Mouse (Mus musculus) lung, embryonic 16.5 days (tissue): Measurements from ENCODE around the gene Kpna6. TPM values are rescaled to one million over a fixed set of nuclear protein-coding genes. Genes with fewer than 3 reads are reported as not detected.

Source experiments
- microRNA-seq: library from miRNA; unstranded; fragments of <30 nt; microRNA quantifications from one replicate; pipeline ENCODE4, GENCODE M21; 2016
- polyA plus RNA-seq: library from polyadenylated mRNA; unstranded; fragments of >200 nt; fragmentation: Nextera tagmentation; extraction: Ambion mirVana; gene quantifications from 2 replicates; pipeline ENCODE4 v1.2.1, GENCODE M21; 2015

Gene Kpna6
- polyA plus RNA-seq, 1 experiment from 2014 or later = 18.2 TPM

Small RNAs within 50 kb of the gene (microRNA-seq; reads per million reads assigned to microRNA genes)
- not detected for gene Mir7016

Other genes with a start within 250 kb of the Kpna6 start
- 2.7 and 4.1 TPM in 2 replicates for gene Zbtb8b, start 231.9 kb downstream of the Kpna6 start, polyA plus RNA-seq
- 25.5 and 29.2 TPM in 2 replicates for gene Bsdc1, start 211.2 kb downstream of the Kpna6 start, polyA plus RNA-seq
- not detected in 2 replicates for gene Tssk3, start 181.7 kb downstream of the Kpna6 start, polyA plus RNA-seq
- not detected in 2 replicates for gene Fam229a, start 181.6 kb downstream of the Kpna6 start, polyA plus RNA-seq
- gene Marcksl1, start 159.2 kb downstream of the Kpna6 start, polyA plus RNA-seq = 506 and 544 TPM in 2 replicates
- 243 and 247 TPM in 2 replicates for gene Hdac1, start 130.1 kb downstream of the Kpna6 start, polyA plus RNA-seq
- 10.7 and 26.5 TPM in 2 replicates for gene Lck, start 99.1 kb downstream of the Kpna6 start, polyA plus RNA-seq
- gene Fam167b, start 94.2 kb downstream of the Kpna6 start, polyA plus RNA-seq = 5.3 and 6.3 TPM in 2 replicates
- gene Eif3i, start 72.1 kb downstream of the Kpna6 start, polyA plus RNA-seq = 229 and 231 TPM in 2 replicates
- 190 and 198 TPM in 2 replicates for gene Tmem234, start 72.1 kb downstream of the Kpna6 start, polyA plus RNA-seq
- 3.8 TPM in 2 replicates for gene Dcdc2b, start 58.5 kb downstream of the Kpna6 start, polyA plus RNA-seq
- 29.3 and 29.7 TPM in 2 replicates for gene Iqcc, start 53.7 kb downstream of the Kpna6 start, polyA plus RNA-seq
- 65.8 and 71.1 TPM in 2 replicates for gene Ccdc28b, start 48.8 kb downstream of the Kpna6 start, polyA plus RNA-seq
- 80.4 and 82.6 TPM in 2 replicates for gene Txlna, start 31.7 kb downstream of the Kpna6 start, polyA plus RNA-seq
- gene Tmem39b, start 24.1 kb upstream of the Kpna6 start, polyA plus RNA-seq = 10.5 and 13.4 TPM in 2 replicates
- 84.3 and 93.1 TPM in 2 replicates for gene Khdrbs1, start 69.5 kb upstream of the Kpna6 start, polyA plus RNA-seq
- 302 and 330 TPM in 2 replicates for gene Ptp4a2, start 138.5 kb upstream of the Kpna6 start, polyA plus RNA-seq